Mouse (Mus musculus) intestine, embryonic 14.5 days (tissue): ENCODE results near the gene Mfsd4b2. TPM values are rescaled to one million over a fixed set of nuclear protein-coding genes. Genes with fewer than 3 reads are reported as not detected.

Source experiments
- ATAC-seq: fragments of 200-750 bp; cut with Nextera tagmentation; replicated peaks from 2 replicates; pipeline ENCODE4 v1.8.0; 2017; ENCODE audit warnings: low read depth, moderate number of reproducible peaks, moderate TSS enrichment, moderate library complexity; ENCODE audit not compliant: low FRiP score, low TSS enrichment
- DNase-seq: peaks from one replicate; pipeline ENCODE4 v3.0.0-alpha.2; 2018; ENCODE audit warnings: low spot score
- H3K27ac ChIP-seq: fragments of 300-500 bp; sonication (generic); 2 replicates; pipeline ENCODE4 v1.5.1; 2014; ENCODE audit warnings: low read depth, mild to moderate bottlenecking, control low read depth
- H3K27me3 ChIP-seq: fragments of 300-500 bp; sonication (generic); replicated peaks from 2 replicates; pipeline ENCODE4 v1.6.1; 2014; ENCODE audit warnings: low read length, control low read depth; ENCODE audit not compliant: control insufficient read depth, insufficient read depth
- H3K36me3 ChIP-seq: fragments of 300-500 bp; sonication (generic); 2 replicates; pipeline ENCODE4 v1.6.1; 2014; ENCODE audit warnings: low read length, control low read depth; ENCODE audit not compliant: control insufficient read depth, insufficient read depth
- H3K4me1 ChIP-seq: fragments of 300-500 bp; sonication (generic); replicated peaks from 2 replicates; pipeline ENCODE4 v1.6.1; 2014; ENCODE audit warnings: low read length, control low read depth, mixed read lengths; ENCODE audit not compliant: control insufficient read depth, insufficient read depth
- H3K4me2 ChIP-seq: fragments of 300-500 bp; sonication (generic); 2 replicates; pipeline ENCODE4 v1.6.1; 2014; ENCODE audit warnings: low read length
- H3K4me3 ChIP-seq: fragments of 300-500 bp; sonication (generic); 2 replicates; pipeline ENCODE4 v1.5.1; 2014; ENCODE audit warnings: low read depth, low read length, control low read depth, mixed read lengths
- H3K9ac ChIP-seq: fragments of 300-500 bp; sonication (generic); 2 replicates; pipeline ENCODE4 v1.6.1; 2014; ENCODE audit warnings: mild to moderate bottlenecking, low read length
- H3K9me3 ChIP-seq: fragments of 300-500 bp; sonication (generic); 2 replicates; pipeline ENCODE4 v1.6.1; 2016; ENCODE audit warnings: low read length, control low read depth; ENCODE audit not compliant: control insufficient read depth
- WGBS: fragments of 180-500 bp; shearing (Covaris S2); extraction: QIAGEN DNeasy Blood & Tissue Kit; methylation state at CpG from one replicate; pipeline ENCODE4 v1.1.7; 2014; 5-methylcytosine and 5-hydroxymethylcytosine counted together
- polyA plus RNA-seq: library from polyadenylated mRNA; unstranded; fragments of >200 nt; fragmentation: Nextera tagmentation; extraction: Ambion mirVana; gene quantifications from 2 replicates; pipeline ENCODE4 v1.2.1, GENCODE M21; 2014

Gene Mfsd4b2
- polyA plus RNA-seq: 0.44 and 0.54 TPM in 2 replicates

DNA sequence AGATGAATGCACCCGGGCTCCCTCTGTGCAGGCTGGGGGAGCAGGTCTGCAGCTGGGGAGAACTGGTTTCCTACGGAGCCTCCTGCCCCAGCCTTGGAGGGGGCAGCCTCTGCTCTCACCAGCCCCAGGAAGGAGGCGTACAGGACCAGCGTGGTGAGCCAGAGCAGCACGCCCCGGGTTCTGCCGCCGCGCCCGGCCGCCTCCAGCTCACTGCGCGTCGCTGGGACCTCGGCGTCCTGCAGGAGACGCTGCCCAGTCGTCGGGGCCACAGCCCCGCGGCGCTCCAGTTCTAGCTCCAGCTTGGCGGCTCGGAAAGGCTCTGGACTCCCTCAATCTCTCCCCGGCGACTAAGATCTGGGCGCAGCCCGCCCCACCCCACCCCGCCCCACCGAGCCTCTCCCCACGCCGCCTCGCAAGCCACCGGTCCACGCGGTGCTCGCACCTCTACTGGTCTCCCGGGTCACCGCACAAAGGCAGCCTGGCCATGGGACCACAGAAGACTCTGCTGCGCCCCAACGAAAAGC lies at the start of gene Mfsd4b2:
Mfsd4b2 (minus strand) TSS at position 308 of the 524 bp plus-strand sequence.
- peak within 1 kb of the TSS; percentile 47 for H3K9ac ChIP-seq
- peak; percentile 60; the same call in 1 of the 2 replicates for ATAC-seq
- no peaks in the 10 kb centered on the region for H3K36me3 ChIP-seq
- H3K27ac ChIP-seq: no peak within 1 kb of the TSS
- 0 out of 2 replicates have a peak, but pooled peaks cover 6% of the 10 kb centered on the region for H3K4me1 ChIP-seq
- WGBS: 3% methylated on average over 37 of the region's 41 CpGs
- DNase-seq: peak; percentile 73
- H3K4me2 ChIP-seq: peak within 1 kb of the TSS; percentile 89
- peak within 1 kb of the TSS; percentile 36 for H3K4me3 ChIP-seq
- no peaks in the 10 kb centered on the region for H3K9me3 ChIP-seq
- peaks cover 7% of the 10 kb centered on the region; the same call in 1 of the 2 replicates for H3K27me3 ChIP-seq

DNA sequence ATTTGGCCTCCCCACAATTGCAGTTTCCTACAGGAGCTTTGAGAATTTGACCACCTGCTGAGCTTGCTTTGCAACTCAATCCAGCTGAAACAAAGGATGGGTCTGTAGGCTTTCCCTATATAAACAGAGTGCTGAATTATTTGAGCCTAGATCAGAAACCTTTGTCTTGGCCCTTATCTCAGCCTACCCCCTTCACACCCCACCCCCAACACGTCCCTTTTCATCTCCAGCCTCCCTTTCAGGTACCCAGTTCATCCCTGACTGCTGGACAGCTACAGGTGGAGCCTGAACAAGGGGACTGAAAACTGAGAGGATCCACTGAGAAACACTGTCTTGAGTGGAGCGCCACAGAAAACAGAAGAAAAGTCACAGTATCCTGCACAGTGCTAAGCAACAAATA lies 49.0 kb upstream of the Mfsd4b2 start:
- H3K4me2 ChIP-seq: no peak overlapping the region
- 47% methylated on average over 2 of the region's 2 CpGs for WGBS
- H3K27ac ChIP-seq: no peak overlapping the region
- H3K36me3 ChIP-seq: no peaks in the 10 kb centered on the region
- no peaks in the 10 kb centered on the region for H3K4me1 ChIP-seq
- H3K9me3 ChIP-seq: peaks cover 3% of the 10 kb centered on the region; the same call in 1 of the 2 replicates
- no peaks in the 10 kb centered on the region for H3K27me3 ChIP-seq
- H3K9ac ChIP-seq: no peak overlapping the region
- no peak for ATAC-seq
- no peak overlapping the region for H3K4me3 ChIP-seq
- DNase-seq: no peak

DNA sequence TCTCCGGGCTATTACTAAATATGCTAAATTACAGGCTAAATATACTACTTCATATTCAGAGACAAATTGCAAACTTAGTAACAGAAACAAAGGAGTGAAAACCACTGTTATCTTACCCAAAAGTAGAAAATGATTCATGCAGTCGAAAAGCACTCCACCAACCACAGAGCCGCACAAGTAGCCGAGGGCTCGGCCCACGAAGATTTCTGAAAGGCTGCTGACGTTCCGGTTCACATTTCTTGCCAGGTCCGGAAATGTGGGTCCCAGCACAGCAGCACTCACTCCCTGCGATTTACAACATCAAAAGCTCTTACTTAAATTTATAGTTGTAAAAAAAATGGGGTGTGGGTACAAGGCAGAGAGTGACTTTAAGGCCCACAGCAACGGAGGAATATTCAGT lies 48.3 kb upstream of the Mfsd4b2 start:
- H3K36me3 ChIP-seq: no peaks in the 10 kb centered on the region
- H3K4me3 ChIP-seq: no peak overlapping the region
- no peak for ATAC-seq
- no peaks in the 10 kb centered on the region for H3K4me1 ChIP-seq
- H3K4me2 ChIP-seq: no peak overlapping the region
- H3K9me3 ChIP-seq: peaks cover 3% of the 10 kb centered on the region; the same call in 1 of the 2 replicates
- no peaks in the 10 kb centered on the region for H3K27me3 ChIP-seq
- no peak overlapping the region for H3K9ac ChIP-seq
- DNase-seq: no peak
- WGBS: 68% methylated on average over 11 of the region's 11 CpGs
- H3K27ac ChIP-seq: no peak overlapping the region

DNA sequence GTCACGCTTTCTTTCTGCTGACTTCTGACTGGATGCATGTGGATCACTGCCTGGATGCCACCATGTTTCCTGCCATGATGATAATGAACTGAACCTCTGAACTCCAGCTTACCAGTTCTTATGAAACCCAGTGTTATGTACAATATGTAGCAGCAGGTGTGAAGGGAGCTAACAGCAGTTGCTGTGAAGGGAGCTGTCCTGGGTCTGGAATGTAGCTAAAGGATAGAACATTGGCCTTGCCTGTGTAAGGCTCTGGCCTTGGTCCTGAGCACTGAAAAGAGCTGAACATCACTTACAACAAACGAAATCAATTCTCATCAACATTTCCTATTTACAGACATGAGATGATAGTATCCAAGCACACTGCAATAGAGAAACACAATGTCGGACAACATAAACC lies 40.8 kb upstream of the Mfsd4b2 start:
- Histone ChIP-seq H3K4me1 (no peaks in the 10 kb centered on the region), H3K9ac (no peak overlapping the region), H3K9me3 (no peaks in the 10 kb centered on the region), H3K27me3 (no peaks in the 10 kb centered on the region), H3K36me3 (no peaks in the 10 kb centered on the region), H3K4me2 (no peak overlapping the region), H3K27ac (no peak overlapping the region), H3K4me3 (no peak overlapping the region)
- DNase-seq (no peak), ATAC-seq (no peak)
- WGBS: 76% methylated on average over 3 of the region's 3 CpGs

DNA sequence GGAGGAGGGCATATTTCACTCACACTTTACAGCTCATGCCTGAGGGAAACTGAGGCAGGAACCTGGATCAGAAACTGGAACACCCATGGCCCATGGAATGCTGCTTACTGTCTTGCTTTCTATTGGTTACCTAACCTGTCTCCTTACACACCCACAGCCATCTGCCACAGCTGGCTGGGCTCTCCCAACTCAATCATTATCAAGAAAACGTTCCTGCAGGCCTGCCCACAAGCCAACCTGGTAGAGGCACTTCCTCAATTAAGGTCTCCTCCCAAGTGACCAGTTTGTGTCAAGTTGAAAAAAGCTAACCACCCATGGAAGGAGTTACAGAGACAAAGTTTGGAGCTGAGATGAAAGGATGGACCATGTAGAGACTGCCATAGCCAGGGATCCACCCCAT lies 35.2 kb upstream of the Mfsd4b2 start:
- H3K27me3 ChIP-seq: no peaks in the 10 kb centered on the region
- H3K9ac ChIP-seq: no peak overlapping the region
- H3K36me3 ChIP-seq: no peaks in the 10 kb centered on the region
- DNase-seq (no peak), ATAC-seq (no peak)
- H3K4me3 ChIP-seq: no peak overlapping the region
- whole genome bisulfite sequencing: 28% methylated on average over 1 of the region's 1 CpGs
- H3K4me1 ChIP-seq: no peaks in the 10 kb centered on the region
- no peak overlapping the region for H3K27ac ChIP-seq
- no peak overlapping the region for H3K4me2 ChIP-seq
- no peaks in the 10 kb centered on the region for H3K9me3 ChIP-seq

DNA sequence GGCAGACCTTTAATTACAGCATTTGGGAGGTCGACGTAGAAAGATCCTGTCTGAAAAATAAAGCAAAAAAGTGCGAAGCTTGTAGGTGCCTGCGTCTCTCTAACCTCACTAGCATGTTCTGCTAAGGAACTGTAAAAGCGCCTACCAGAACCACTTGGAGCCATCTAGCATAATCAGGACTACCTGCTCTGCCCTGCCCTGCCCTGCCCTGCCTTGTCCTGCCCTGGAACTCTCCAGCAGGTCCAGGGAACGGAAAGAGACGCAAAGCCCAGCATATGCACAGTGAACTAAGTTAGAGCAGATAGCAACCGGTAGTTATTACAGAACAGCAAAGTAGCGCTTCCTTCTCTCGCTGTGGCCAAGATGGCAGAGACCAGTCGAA lies 33.7 kb upstream of the Mfsd4b2 start:
- Histone ChIP-seq H3K27ac (no peak overlapping the region), H3K27me3 (no peaks in the 10 kb centered on the region), H3K9ac (no peak overlapping the region), H3K4me3 (no peak overlapping the region), H3K4me1 (no peaks in the 10 kb centered on the region), H3K36me3 (no peaks in the 10 kb centered on the region), H3K9me3 (no peaks in the 10 kb centered on the region), H3K4me2 (peak overlapping the region; percentile 62)
- ATAC-seq (peak; percentile 41; the same call in 1 of the 2 replicates), DNase-seq (no peak)
- 44% methylated on average over 11 of the region's 11 CpGs for WGBS

DNA sequence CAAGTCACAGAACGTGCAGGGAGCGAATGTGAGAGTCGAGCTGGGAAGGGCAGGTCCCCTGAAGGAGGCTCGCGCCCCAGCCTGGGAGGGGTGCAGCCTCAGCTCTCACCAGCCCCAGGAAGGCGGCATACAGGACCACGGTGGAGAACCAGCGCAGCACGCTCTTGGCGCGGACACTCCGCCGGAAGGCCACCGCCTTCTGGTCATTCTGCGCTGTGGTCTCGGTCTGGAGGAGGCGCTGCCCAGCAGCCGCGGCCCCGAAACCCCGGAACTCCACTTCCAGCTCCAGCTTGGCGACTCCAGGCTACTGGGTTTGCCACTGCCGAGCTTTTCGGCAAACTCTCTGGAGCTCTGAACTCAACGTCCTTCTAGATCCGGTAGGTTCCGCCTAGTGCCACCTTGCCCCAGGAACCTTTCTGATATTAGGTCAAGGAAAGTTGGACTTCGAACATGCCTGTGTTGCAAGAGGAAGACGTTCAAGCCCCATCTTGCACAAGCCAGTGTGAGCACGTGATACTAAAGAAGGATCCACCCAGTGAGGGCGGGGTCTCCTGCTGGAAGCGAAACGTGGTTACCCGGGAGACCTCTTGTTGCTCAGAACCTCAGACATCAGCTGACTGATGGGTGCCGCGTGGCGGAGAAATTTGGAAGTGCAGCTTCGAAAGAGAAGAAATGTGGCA lies 33.2 kb upstream of the Mfsd4b2 start, which contains the start of gene Mfsd4b3:
Mfsd4b3 (minus strand) TSS at position 393 of the 680 bp plus-strand sequence.
- H3K4me3 ChIP-seq: peak within 1 kb of the TSS; percentile 44
- DNase-seq (peak; percentile 94), ATAC-seq (peak; percentile 100)
- no peaks in the 10 kb centered on the region for H3K36me3 ChIP-seq
- H3K4me2 ChIP-seq: peak within 1 kb of the TSS; percentile 62
- under 1% methylated on average over 38 of the region's 38 CpGs for WGBS
- H3K27me3 ChIP-seq: no peaks in the 10 kb centered on the region
- peak within 1 kb of the TSS; percentile 25 for H3K9ac ChIP-seq
- no peaks in the 10 kb centered on the region for H3K9me3 ChIP-seq
- no peaks in the 10 kb centered on the region for H3K4me1 ChIP-seq
- H3K27ac ChIP-seq: 0 out of 2 replicates have a peak within 1 kb of the TSS, but pooled peaks have one; percentile 1

DNA sequence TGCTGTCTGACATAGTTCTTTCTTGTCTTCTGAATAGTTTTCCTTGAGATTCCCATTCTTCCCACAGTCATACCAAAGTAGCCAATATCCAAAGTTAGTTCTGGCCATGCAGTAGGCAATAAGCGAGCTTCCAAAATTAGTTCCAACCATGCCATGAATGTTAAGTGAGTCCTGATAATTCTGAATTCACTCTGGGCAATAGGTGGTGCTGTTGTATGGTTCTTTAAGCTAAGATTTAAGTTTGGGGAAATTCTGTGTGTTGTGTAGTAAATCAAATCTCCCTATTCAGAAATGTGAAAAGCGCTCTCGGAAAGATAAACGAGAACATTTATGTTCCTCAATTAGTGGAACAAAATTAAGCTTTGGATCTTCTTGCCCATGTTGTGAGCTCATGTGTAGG lies 31.5 kb upstream of the Mfsd4b2 start:
- Histone ChIP-seq H3K27me3 (no peaks in the 10 kb centered on the region), H3K27ac (no peak overlapping the region), H3K4me3 (no peak overlapping the region), H3K9me3 (no peaks in the 10 kb centered on the region), H3K4me1 (no peaks in the 10 kb centered on the region), H3K36me3 (no peaks in the 10 kb centered on the region), H3K4me2 (no peak overlapping the region), H3K9ac (no peak overlapping the region)
- 69% methylated on average over 4 of the region's 4 CpGs for WGBS
- no peak for ATAC-seq
- DNase-seq: no peak
